ENCODE assay signal across 8 mouse cellular contexts in the genomic region with DNA sequence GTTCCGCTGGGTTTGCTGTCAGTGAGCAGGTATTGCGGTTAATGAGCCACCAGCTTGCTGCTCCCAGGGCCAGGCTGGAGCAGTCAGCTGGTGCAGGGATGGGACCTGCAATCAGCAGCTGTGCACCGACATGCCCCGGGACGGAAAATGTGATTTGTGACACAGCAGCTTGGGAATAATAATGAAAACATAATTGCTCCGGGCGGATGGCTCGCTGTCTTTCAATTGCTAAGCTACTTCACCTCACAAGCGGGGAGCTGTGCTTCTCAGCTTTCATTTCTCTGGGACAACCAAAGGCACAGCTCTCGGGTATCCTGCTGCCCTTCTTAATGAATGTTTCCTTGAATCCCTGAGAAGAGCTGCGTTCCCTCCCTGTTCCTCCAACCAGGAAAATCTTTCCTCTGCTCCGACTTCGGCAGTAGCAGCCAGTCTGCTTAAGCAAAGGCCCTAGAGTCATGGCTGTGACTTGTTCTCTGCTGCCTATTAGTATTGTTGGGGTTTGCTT.
DNase-seq lines count a peak whose midpoint lies in the region; ATAC-seq and TF ChIP-seq lines count a peak whose summit lies in the region.

No protein-coding gene starts in this region.

- peak overlapping the region; percentile 38 for H3K4me3 ChIP-seq in embryonic fibroblast, embryonic 13.5 days (ENCODE audit: insufficient read depth, low read length)
- H3K4me3 ChIP-seq in liver, embryonic 14.5 days (ENCODE audit: insufficient read depth in 1 of 2, low read depth in 2 of 2, low read length in 2 of 2), result no peak overlapping the region

- no peak overlapping the region for H3K9ac ChIP-seq in liver, embryonic 14.5 days (replicated peaks)

- TF ChIP-seq EP300 in liver, embryonic 14.5 days (IDR thresholded peaks at IDR 0.05; ENCODE audit: low read depth), result no peak

- intact Hi-C loops in heart, postnatal 14 days (cut with DNase I), result loop anchor here (2.0 to 5.0 kb wide), 3 partner anchors 239 to 825 kb away; no protein-coding TSS in a partner anchor

- TF ChIP-seq POLR2A in embryonic fibroblast, embryonic 13.5 days (IDR thresholded peaks at IDR 0.05; ENCODE audit: low read depth, low read length), result no peak

- no peaks in the 10 kb centered on the region for H3K9me3 ChIP-seq in liver, embryonic 14.5 days (ENCODE audit: control insufficient read depth, low read length)

- H3K4me2 ChIP-seq in liver, embryonic 14.5 days (ENCODE audit: low read depth), result peak overlapping the region; percentile 22; the same call in 1 of the 2 replicates

- H3K27me3 ChIP-seq in liver, embryonic 14.5 days (ENCODE audit: control insufficient read depth, insufficient read depth, low read length), result no peaks in the 10 kb centered on the region

- H3K4me1 ChIP-seq in embryonic fibroblast, embryonic 13.5 days (ENCODE audit: control insufficient read depth, insufficient read depth, low read length), result no peaks in the 10 kb centered on the region
- H3K4me1 ChIP-seq in liver, embryonic 14.5 days (replicated peaks; ENCODE audit: control insufficient read depth in 2 of 2, insufficient read depth in 2 of 2, low read length in 1 of 2), result no peaks in the 10 kb centered on the region

- peak; percentile 19 for DNase-seq in urinary bladder, postnatal 25 days (ENCODE audit: low spot score)
- no peak for DNase-seq in urinary bladder, adult 2 months (ENCODE audit: low spot score)
- peak; percentile 18 to 30 for DNase-seq in heart, postnatal 14 days
- DNase-seq in layer of hippocampus, adult 18-20 months (ENCODE audit: low spot score in 2 of 2), result peak; percentile 17 to 53
- DNase-seq in liver, embryonic 14.5 days (ENCODE audit: low read depth in 3 of 3, low spot score in 3 of 3), result no peak
- peak; percentile 70 for DNase-seq in retina, embryonic 14.5 days (ENCODE audit: low spot score)
- no peak for DNase-seq in adipocyte (ENCODE audit: low spot score)

- ATAC-seq in liver, embryonic 14.5 days (ENCODE audit: insufficient read depth), result no peak

- TF ChIP-seq CTCF in embryonic fibroblast, embryonic 13.5 days (IDR thresholded peaks at IDR 0.05; ENCODE audit: borderline replicate concordance, insufficient read depth, low read length), result no peak
- TF ChIP-seq CTCF in liver, embryonic 14.5 days (IDR thresholded peaks at IDR 0.05; ENCODE audit: low read depth), result no peak

- peak overlapping the region; percentile 50 for H3K27ac ChIP-seq in embryonic fibroblast, embryonic 13.5 days (ENCODE audit: insufficient read depth, low read length)
- H3K27ac ChIP-seq in liver, embryonic 14.5 days, result no peak overlapping the region

- WGBS in liver, embryonic 14.5 days (ENCODE audit: insufficient replicate concordance), result 59% methylated on average over 13 of the region's 13 CpGs

- no peaks in the 10 kb centered on the region for H3K36me3 ChIP-seq in liver, embryonic 14.5 days (replicated peaks; ENCODE audit: control insufficient read depth, insufficient read depth, low read depth)

Comparison
In these comparisons a context has a peak if more than half of its experiments do, and no peak if none do; other contexts are left out.
1. DNase-seq: peak in urinary bladder, postnatal 25 days (single experiment), heart, postnatal 14 days (2 of 2), layer of hippocampus, adult 18-20 months (2 of 2) and retina, embryonic 14.5 days (single experiment); none in urinary bladder, adult 2 months (single experiment), liver, embryonic 14.5 days (0 of 3) and adipocyte (single experiment).